Comparison of ENCODE assay signal across 22 mouse cellular contexts in genomic region chr4:150225700-150226099, GRCm38 (mm10). TPM values are rescaled to one million over a fixed set of nuclear protein-coding genes. Genes with fewer than 3 reads are reported as not detected.
DNase-seq lines count a peak whose midpoint lies in the region; ATAC-seq and TF ChIP-seq lines count a peak whose summit lies in the region.
"Had no signal": no experiment of that assay in that cellular context is flagged by ENCODE, and none has a peak within 500 bp of the region (broad histone marks: within the 10 kb centered on the region; RNA-seq: fewer than 3 reads in every experiment).

No protein-coding gene starts in this region.

- no peak overlapping the region for H3K4me2 ChIP-seq in forebrain, embryonic 15.5 days (replicated peaks)
- no peak overlapping the region for H3K4me2 ChIP-seq in hindbrain, postnatal 0 days (ENCODE audit: low read depth, low read length)
- no peak overlapping the region for H3K4me2 ChIP-seq in hindbrain, embryonic 11.5 days (replicated peaks; ENCODE audit: low read depth, low read length)
- no peak overlapping the region for H3K4me2 ChIP-seq in neural tube, embryonic 15.5 days
- H3K4me2 ChIP-seq: embryonic facial prominence, embryonic 13.5 days; heart, embryonic 13.5 days; hindbrain, embryonic 12.5 days had no signal

- H3K9me3 ChIP-seq in forebrain, embryonic 15.5 days = no peaks in the 10 kb centered on the region
- H3K9me3 ChIP-seq in forebrain, embryonic 10.5 days = no peaks in the 10 kb centered on the region
- no peaks in the 10 kb centered on the region for H3K9me3 ChIP-seq in hindbrain, postnatal 0 days (ENCODE audit: low read length)
- no peaks in the 10 kb centered on the region for H3K9me3 ChIP-seq in hindbrain, embryonic 11.5 days (ENCODE audit: control insufficient read depth, low read length)
- H3K9me3 ChIP-seq in neural tube, embryonic 15.5 days (replicated peaks) = no peaks in the 10 kb centered on the region
- H3K9me3 ChIP-seq: embryonic facial prominence, embryonic 13.5 days; heart, embryonic 13.5 days; hindbrain, embryonic 12.5 days had no signal

- H3K27me3 ChIP-seq in forebrain, embryonic 15.5 days = no peaks in the 10 kb centered on the region
- H3K27me3 ChIP-seq in forebrain, embryonic 10.5 days (ENCODE audit: poor library complexity, severe bottlenecking) = peaks cover 10% of the 10 kb centered on the region
- H3K27me3 ChIP-seq in hindbrain, postnatal 0 days (ENCODE audit: insufficient read depth, low read length) = no peaks in the 10 kb centered on the region
- no peaks in the 10 kb centered on the region for H3K27me3 ChIP-seq in hindbrain, embryonic 11.5 days (ENCODE audit: control insufficient read depth, insufficient read depth, low read length)
- no peaks in the 10 kb centered on the region for H3K27me3 ChIP-seq in neural tube, embryonic 15.5 days (replicated peaks)
- H3K27me3 ChIP-seq: heart, embryonic 13.5 days had no signal

- 47% methylated on average over 1 of the region's 1 CpGs for WGBS in forebrain, embryonic 15.5 days
- 98% methylated on average over 1 of the region's 1 CpGs for WGBS in forebrain, embryonic 10.5 days
- WGBS in hindbrain, postnatal 0 days = 59% methylated on average over 1 of the region's 1 CpGs
- whole genome bisulfite sequencing in hindbrain, embryonic 11.5 days = 97% methylated on average over 1 of the region's 1 CpGs
- 81% methylated on average over 1 of the region's 1 CpGs for WGBS in neural tube, embryonic 15.5 days

- peak overlapping the region; percentile 75; the same call in 1 of the 2 replicates for H3K27ac ChIP-seq in forebrain, embryonic 15.5 days (replicated peaks)
- no peak overlapping the region for H3K27ac ChIP-seq in forebrain, embryonic 10.5 days
- H3K27ac ChIP-seq in hindbrain, postnatal 0 days = peak overlapping the region; percentile 65; the same call in 1 of the 2 replicates
- no peak overlapping the region for H3K27ac ChIP-seq in hindbrain, embryonic 11.5 days (ENCODE audit: low read depth, low read length)
- peak overlapping the region; percentile 48; the same call in 1 of the 2 replicates for H3K27ac ChIP-seq in neural tube, embryonic 15.5 days (replicated peaks)
- H3K27ac ChIP-seq: heart, embryonic 13.5 days; hindbrain, embryonic 12.5 days had no signal

- TF ChIP-seq CTCF in hindbrain, postnatal 0 days (IDR thresholded peaks at IDR 0.05; ENCODE audit: low read depth) = no peak

- no peaks in the 10 kb centered on the region for H3K36me3 ChIP-seq in forebrain, embryonic 15.5 days
- H3K36me3 ChIP-seq in forebrain, embryonic 10.5 days (replicated peaks) = no peaks in the 10 kb centered on the region
- no peaks in the 10 kb centered on the region for H3K36me3 ChIP-seq in hindbrain, postnatal 0 days (ENCODE audit: insufficient read depth, low read length)
- H3K36me3 ChIP-seq in hindbrain, embryonic 11.5 days (ENCODE audit: control insufficient read depth, insufficient read depth, low read length) = no peaks in the 10 kb centered on the region
- H3K36me3 ChIP-seq in neural tube, embryonic 15.5 days = no peaks in the 10 kb centered on the region
- H3K36me3 ChIP-seq: embryonic facial prominence, embryonic 13.5 days; heart, embryonic 13.5 days; hindbrain, embryonic 12.5 days had no signal

- no peak overlapping the region for H3K4me3 ChIP-seq in forebrain, embryonic 15.5 days
- H3K4me3 ChIP-seq in forebrain, embryonic 10.5 days = no peak overlapping the region
- H3K4me3 ChIP-seq in hindbrain, postnatal 0 days (ENCODE audit: low read length) = no peak overlapping the region
- H3K4me3 ChIP-seq in hindbrain, embryonic 11.5 days (ENCODE audit: low read depth, low read length) = no peak overlapping the region
- H3K4me3 ChIP-seq in neural tube, embryonic 15.5 days (replicated peaks) = no peak overlapping the region
- H3K4me3 ChIP-seq: embryonic facial prominence, embryonic 13.5 days; gastrocnemius, adult 2 months; heart, embryonic 13.5 days; hindbrain, embryonic 12.5 days had no signal

- no peak for DNase-seq in forebrain, embryonic 10.5 days (ENCODE audit: extremely low spot score, low spot score)
- DNase-seq in hindbrain, postnatal 0 days (ENCODE audit: low spot score) = peak; percentile 23
- no peak for DNase-seq in hindbrain, embryonic 11.5 days (ENCODE audit: low spot score)
- DNase-seq in brain, adult 2 months (ENCODE audit: low read depth, low spot score) = peak; percentile 66
- DNase-seq in adipocyte (ENCODE audit: low spot score) = no peak
- DNase-seq: adrenal gland, postnatal 14 days; cerebellum, adult 11 months; cerebellum, adult 8-10 months; cerebellum, postnatal 25 days; gastrocnemius, adult 2 months; gastrocnemius, postnatal 25 days; heart, postnatal 36 days; kidney, adult 11 months; kidney, adult 9 months had no signal

- no peak for ATAC-seq in forebrain, embryonic 15.5 days (replicated peaks)
- ATAC-seq in hindbrain, postnatal 0 days = no peak
- ATAC-seq in hindbrain, embryonic 11.5 days (ENCODE audit: low FRiP score) = no peak
- ATAC-seq in neural tube, embryonic 15.5 days (ENCODE audit: low FRiP score) = no peak

- peaks cover 30% of the 10 kb centered on the region for H3K4me1 ChIP-seq in forebrain, embryonic 15.5 days
- H3K4me1 ChIP-seq in forebrain, embryonic 10.5 days = peaks cover 49% of the 10 kb centered on the region
- H3K4me1 ChIP-seq in hindbrain, postnatal 0 days (ENCODE audit: insufficient read depth, low read length) = peaks cover 5% of the 10 kb centered on the region; the same call in 1 of the 2 replicates
- peaks cover 5% of the 10 kb centered on the region for H3K4me1 ChIP-seq in hindbrain, embryonic 11.5 days (replicated peaks; ENCODE audit: control insufficient read depth, insufficient read depth, low read length)
- H3K4me1 ChIP-seq in neural tube, embryonic 15.5 days = peaks cover 21% of the 10 kb centered on the region; the same call in 1 of the 2 replicates

- H3K9ac ChIP-seq in forebrain, embryonic 15.5 days (replicated peaks) = no peak overlapping the region
- H3K9ac ChIP-seq in hindbrain, postnatal 0 days (replicated peaks; ENCODE audit: low read length) = no peak overlapping the region
- H3K9ac ChIP-seq in hindbrain, embryonic 11.5 days (ENCODE audit: low read depth, low read length) = no peak overlapping the region
- no peak overlapping the region for H3K9ac ChIP-seq in neural tube, embryonic 15.5 days (replicated peaks)
- H3K9ac ChIP-seq: embryonic facial prominence, embryonic 13.5 days; heart, embryonic 13.5 days; hindbrain, embryonic 12.5 days had no signal

RNA-seq across cellular contexts. Expression of gene Eno1, which starts 10.8 kb away (rescaled TPM):
- 953 and 957 TPM in 2 replicates for polyA plus RNA-seq in forebrain, embryonic 15.5 days (2015; fragmentation: Nextera tagmentation; extraction: Ambion mirVana)
- 3,430 and 3,707 TPM in 2 replicates for polyA plus RNA-seq in forebrain, embryonic 10.5 days (2016; fragmentation: Nextera tagmentation; extraction: Ambion mirVana)
- total RNA-seq in hindbrain, postnatal 0 days (2014; rRNA removed) = 538 and 549 TPM in 2 replicates
- polyA plus RNA-seq in hindbrain, postnatal 0 days (2015; fragmentation: Nextera tagmentation; extraction: Ambion mirVana) = 1,243 and 1,257 TPM in 2 replicates
- 1,515 and 1,668 TPM in 2 replicates for polyA plus RNA-seq in hindbrain, embryonic 11.5 days (2014; fragmentation: Nextera tagmentation; extraction: Ambion mirVana)
- polyA plus RNA-seq in neural tube, embryonic 15.5 days (2015; fragmentation: Nextera tagmentation; extraction: Ambion mirVana) = 1,173 and 1,202 TPM in 2 replicates

RNA-seq across cellular contexts. Expression of gene Car6, which starts 24.6 kb away (rescaled TPM):
- not detected in 2 replicates for polyA plus RNA-seq in forebrain, embryonic 15.5 days (2015; fragmentation: Nextera tagmentation; extraction: Ambion mirVana)
- 0.22 TPM in 1 of 2 replicates, not detected in the other for polyA plus RNA-seq in forebrain, embryonic 10.5 days (2016; fragmentation: Nextera tagmentation; extraction: Ambion mirVana)
- total RNA-seq in hindbrain, postnatal 0 days (2014; rRNA removed) = not detected in 2 replicates
- polyA plus RNA-seq in hindbrain, postnatal 0 days (2015; fragmentation: Nextera tagmentation; extraction: Ambion mirVana) = not detected in 2 replicates
- 0.21 TPM in 1 of 2 replicates, not detected in the other for polyA plus RNA-seq in hindbrain, embryonic 11.5 days (2014; fragmentation: Nextera tagmentation; extraction: Ambion mirVana)
- polyA plus RNA-seq in neural tube, embryonic 15.5 days (2015; fragmentation: Nextera tagmentation; extraction: Ambion mirVana) = not detected in 2 replicates
- total RNA-seq: gastrocnemius, adult 2 months; gastrocnemius, postnatal 25 days; granulocyte monocyte progenitor cell, adult 5-6 weeks; heart, postnatal 36 days had no signal
- polyA plus RNA-seq: embryonic facial prominence, embryonic 13.5 days; heart, embryonic 13.5 days; heart, postnatal 0 days; intestine, embryonic 14.5 days had no signal

RNA-seq across cellular contexts. Expression of gene Rere, which starts 55.7 kb away (rescaled TPM):
- 26.6 and 32.0 TPM in 2 replicates for polyA plus RNA-seq in forebrain, embryonic 15.5 days (2015; fragmentation: Nextera tagmentation; extraction: Ambion mirVana)
- polyA plus RNA-seq in forebrain, embryonic 10.5 days (2016; fragmentation: Nextera tagmentation; extraction: Ambion mirVana) = 26.8 and 31.1 TPM in 2 replicates
- total RNA-seq in hindbrain, postnatal 0 days (2014; rRNA removed) = 31.2 and 32.9 TPM in 2 replicates
- polyA plus RNA-seq in hindbrain, postnatal 0 days (2015; fragmentation: Nextera tagmentation; extraction: Ambion mirVana) = 25.0 and 25.9 TPM in 2 replicates
- 40.5 and 50.0 TPM in 2 replicates for polyA plus RNA-seq in hindbrain, embryonic 11.5 days (2014; fragmentation: Nextera tagmentation; extraction: Ambion mirVana)
- 31.8 and 34.6 TPM in 2 replicates for polyA plus RNA-seq in neural tube, embryonic 15.5 days (2015; fragmentation: Nextera tagmentation; extraction: Ambion mirVana)

Comparison
In these comparisons a context has a peak if more than half of its experiments do, and no peak if none do; other contexts are left out.
1. H3K27ac ChIP-seq: peak in forebrain, embryonic 15.5 days (single experiment), hindbrain, postnatal 0 days (single experiment) and neural tube, embryonic 15.5 days (single experiment); none in forebrain, embryonic 10.5 days (single experiment) and hindbrain, embryonic 11.5 days (single experiment).
2. DNase-seq: peak in hindbrain, postnatal 0 days (single experiment) and brain, adult 2 months (single experiment); none in forebrain, embryonic 10.5 days (single experiment), hindbrain, embryonic 11.5 days (single experiment) and adipocyte (single experiment).